Mouse (Mus musculus) right cerebral cortex, adult 2 months (tissue): ENCODE measurements at regions not wholly inside any gene's neighbourhood (a gene's known extent, or its start where the extent isn't known, plus 50 kb on each side); places are given as distances from the start of the nearest gene placed in this dataset.

Source experiments
- DNase-seq, 2 experiments: peaks; one replicate each; pipeline ENCODE4 v3.0.0; 2021 to 2022; ENCODE audit warnings: low spot score in 2 of 2

- DNase-seq, result no peak
Observed at GRCm38 (mm10) chr10:111867538-111867937, 104.9 kb upstream of the Krr1 start.

GRCm38 (mm10) chr10:111880354-111880753 is 92.1 kb upstream of the Krr1 start:
- no peak for DNase-seq

- DNase-seq, result peak; percentile 16 to 29
Observed at GRCm38 (mm10) chr10:111881339-111882211, 90.9 kb upstream of the Krr1 start.

- peak; percentile 26 to 29 for DNase-seq
Observed at GRCm38 (mm10) chr10:111882521-111882920, 89.9 kb upstream of the Krr1 start.

- peak in 1 of 2 experiments; percentile 18 for DNase-seq
Observed at GRCm38 (mm10) chr10:111884701-111885100, 87.8 kb upstream of the Krr1 start.

GRCm38 (mm10) chr10:111889111-111889510 is 83.4 kb upstream of the Krr1 start:
- no peak for DNase-seq

- no peak for DNase-seq
Observed at GRCm38 (mm10) chr10:111893489-111893888, 79.0 kb upstream of the Krr1 start.

- no peak for DNase-seq
Observed at GRCm38 (mm10) chr10:111893941-111894340, 78.5 kb upstream of the Krr1 start.

- no peak for DNase-seq
Observed at GRCm38 (mm10) chr10:111897361-111897760, 75.1 kb upstream of the Krr1 start.

GRCm38 (mm10) chr10:111900723-111901716 is 71.4 kb upstream of the Krr1 start:
- DNase-seq, result peak; percentile 14 to 18

GRCm38 (mm10) chr10:111903956-111904355 is 68.5 kb upstream of the Krr1 start:
- no peak for DNase-seq

- no peak for DNase-seq
Observed at GRCm38 (mm10) chr10:111907836-111908235, 64.6 kb upstream of the Krr1 start.

- DNase-seq, result no peak
Observed at GRCm38 (mm10) chr10:111912561-111912960, 59.9 kb upstream of the Krr1 start.

GRCm38 (mm10) chr10:111913066-111913785 is 59.2 kb upstream of the Krr1 start:
- DNase-seq, result no peak

- no peak for DNase-seq
Observed at GRCm38 (mm10) chr10:111914231-111914630, 58.2 kb upstream of the Krr1 start.

GRCm38 (mm10) chr10:111918071-111918507 is 54.4 kb upstream of the Krr1 start:
- no peak for DNase-seq

GRCm38 (mm10) chr10:111919475-111919874 is 53.0 kb upstream of the Krr1 start:
- DNase-seq, result no peak

GRCm38 (mm10) chr10:111921492-111921891 is 51.0 kb upstream of the Krr1 start:
- DNase-seq, result no peak
